Mouse (Mus musculus): ENCODE measurements around the gene Dld. TPM values are rescaled to one million over a fixed set of nuclear protein-coding genes. Genes with fewer than 3 reads are reported as not detected.

The Dld gene
- total and polyA plus RNA-seq, 3 experiments: 61.2 to 109 (median 79.8) TPM

- H3K79me2 ChIP-seq (replicated peaks; ENCODE audit: control insufficient read depth, extremely low read depth, insufficient read depth, poor library complexity, severe bottlenecking): no peaks in the 10 kb centered on the region
- H3K36me3 ChIP-seq (replicated peaks in 1 of 2; ENCODE audit: control insufficient read depth in 1 of 2, insufficient read depth in 1 of 2, low read length in 1 of 2): no peaks in the 10 kb centered on the region
- no peak overlapping the region for H3K27ac ChIP-seq (ENCODE audit: insufficient read depth, low read depth)
- H3K9me3 ChIP-seq (replicated peaks; ENCODE audit: low read length): no peaks in the 10 kb centered on the region
- H3K9ac ChIP-seq (ENCODE audit: insufficient read depth, low read depth): no peak overlapping the region
- dilution Hi-C loops (cut with MboI; ENCODE audit: extremely low pct_ligation_motif_present, extremely low pct_unique_long_range_greater_than_20kb, low sequenced_read_pairs): no loop called here
- no peak for DNase-seq (ENCODE audit: extremely low read depth)
- H3K4me2 ChIP-seq (ENCODE audit: insufficient read depth, low read depth, poor library complexity, severe bottlenecking): no peak overlapping the region
- in situ Hi-C loops (cut with MboI; ENCODE audit: low pct_ligation_motif_present, low pct_unique_long_range_greater_than_20kb, low sequenced_read_pairs): no loop called here
- H3K4me3 ChIP-seq (replicated peaks in 1 of 3; ENCODE audit: low read depth in 2 of 3, low read length in 2 of 3, poor library complexity in 1 of 3): no peak overlapping the region
- H3K4me1 ChIP-seq (ENCODE audit: control insufficient read depth in 1 of 2, insufficient read depth in 2 of 2): peaks cover 7 to 13% of the 10 kb centered on the region in 2 experiments
- H3K27me3 ChIP-seq (replicated peaks): no peaks in the 10 kb centered on the region
- TF ChIP-seq MAX (IDR thresholded peaks at IDR 0.05; ENCODE audit: low read length) (no peak), SMC3 (IDR thresholded peaks at IDR 0.05; ENCODE audit: low read depth, low read length) (peak; percentile 8; the same call in 1 of the 2 replicates), RAD21 (IDR thresholded peaks at IDR 0.05; ENCODE audit: low read depth, low read length) (peak; percentile 35), CTCF (conservative IDR thresholded peaks at IDR 0.05 in 1 of 2, IDR thresholded peaks at IDR 0.05 in 1 of 2; ENCODE audit: low read depth in 2 of 2, low read length in 2 of 2) (peak in 1 of 2 experiments; percentile 31; a peak in 2 of 4 replicates), RCOR1 (conservative IDR thresholded peaks at IDR 0.05; ENCODE audit: low read depth, low read length) (no peak), MYC (IDR thresholded peaks at IDR 0.05; ENCODE audit: low read depth, low read length) (no peak)
These were observed 36.0 kb upstream of the Dld start for GRCm38 (mm10) chr12:31387303-31387702.

- H3K4me3 ChIP-seq (replicated peaks in 1 of 3; ENCODE audit: low read depth in 2 of 3, low read length in 2 of 3, poor library complexity in 1 of 3): no peak overlapping the region
- H3K27me3 ChIP-seq (replicated peaks): no peaks in the 10 kb centered on the region
- no peaks in the 10 kb centered on the region for H3K79me2 ChIP-seq (replicated peaks; ENCODE audit: control insufficient read depth, extremely low read depth, insufficient read depth, poor library complexity, severe bottlenecking)
- H3K27ac ChIP-seq (ENCODE audit: insufficient read depth, low read depth): no peak overlapping the region
- in situ Hi-C loops (cut with MboI; ENCODE audit: low pct_ligation_motif_present, low pct_unique_long_range_greater_than_20kb, low sequenced_read_pairs) (no loop called here), dilution Hi-C loops (cut with MboI; ENCODE audit: extremely low pct_ligation_motif_present, extremely low pct_unique_long_range_greater_than_20kb, low sequenced_read_pairs) (no loop called here)
- no peaks in the 10 kb centered on the region for H3K9me3 ChIP-seq (replicated peaks; ENCODE audit: low read length)
- H3K9ac ChIP-seq (ENCODE audit: insufficient read depth, low read depth): no peak overlapping the region
- TF ChIP-seq ETS1 (conservative IDR thresholded peaks at IDR 0.05; ENCODE audit: low read depth, low read length): no peak
- no peak for TF ChIP-seq POLR2A (IDR thresholded peaks at IDR 0.05; ENCODE audit: low read depth, low read length)
- TF ChIP-seq UBTF (IDR thresholded peaks at IDR 0.05; ENCODE audit: low read depth, low read length): no peak
- TF ChIP-seq CHD2 (IDR thresholded peaks at IDR 0.05; ENCODE audit: low read length): no peak
- no peaks in the 10 kb centered on the region for H3K4me1 ChIP-seq (ENCODE audit: control insufficient read depth in 1 of 2, insufficient read depth in 2 of 2)
- no peaks in the 10 kb centered on the region for H3K36me3 ChIP-seq (replicated peaks in 1 of 2; ENCODE audit: control insufficient read depth in 1 of 2, insufficient read depth in 1 of 2, low read length in 1 of 2)
- H3K4me2 ChIP-seq (ENCODE audit: insufficient read depth, low read depth, poor library complexity, severe bottlenecking): no peak overlapping the region
- no peak for DNase-seq (ENCODE audit: extremely low read depth)
These were observed 31.2 kb upstream of the Dld start for GRCm38 (mm10) chr12:31382451-31382850.

GRCm38 (mm10) chr12:31380878-31381277 is 29.6 kb upstream of the Dld start:
- dilution Hi-C loops (cut with MboI; ENCODE audit: extremely low pct_ligation_motif_present, extremely low pct_unique_long_range_greater_than_20kb, low sequenced_read_pairs): no loop called here
- Histone ChIP-seq H3K9me3 (replicated peaks; ENCODE audit: low read length) (no peaks in the 10 kb centered on the region), H3K4me1 (ENCODE audit: control insufficient read depth in 1 of 2, insufficient read depth in 2 of 2) (no peaks in the 10 kb centered on the region), H3K27ac (ENCODE audit: insufficient read depth, low read depth) (no peak overlapping the region), H3K4me2 (ENCODE audit: insufficient read depth, low read depth, poor library complexity, severe bottlenecking) (no peak overlapping the region), H3K27me3 (replicated peaks) (no peaks in the 10 kb centered on the region), H3K9ac (ENCODE audit: insufficient read depth, low read depth) (no peak overlapping the region), H3K79me2 (replicated peaks; ENCODE audit: control insufficient read depth, extremely low read depth, insufficient read depth, poor library complexity, severe bottlenecking) (no peaks in the 10 kb centered on the region), H3K36me3 (replicated peaks in 1 of 2; ENCODE audit: control insufficient read depth in 1 of 2, insufficient read depth in 1 of 2, low read length in 1 of 2) (no peaks in the 10 kb centered on the region), H3K4me3 (replicated peaks in 1 of 3; ENCODE audit: low read depth in 2 of 3, low read length in 2 of 3, poor library complexity in 1 of 3) (no peak overlapping the region)
- TF ChIP-seq PAX5 (IDR thresholded peaks at IDR 0.05; ENCODE audit: low read length): no peak
- no peak for TF ChIP-seq ELF1 (IDR thresholded peaks at IDR 0.05; ENCODE audit: low read depth, low read length)
- TF ChIP-seq HCFC1 (IDR thresholded peaks at IDR 0.05; ENCODE audit: low read depth, low read length): no peak
- TF ChIP-seq ZMIZ1 (IDR thresholded peaks at IDR 0.05; ENCODE audit: low read depth, low read length): no peak
- no peak for TF ChIP-seq SMC3 (IDR thresholded peaks at IDR 0.05; ENCODE audit: low read depth, low read length)
- no peak for TF ChIP-seq ZKSCAN1 (IDR thresholded peaks at IDR 0.05; ENCODE audit: borderline replicate concordance, low read depth, low read length)
- no peak for TF ChIP-seq BHLHE40 (IDR thresholded peaks at IDR 0.05; ENCODE audit: low read depth, low read length)
- no peak for TF ChIP-seq MAFK (IDR thresholded peaks at IDR 0.05; ENCODE audit: insufficient replicate concordance, low read length)
- TF ChIP-seq ZNF384 (IDR thresholded peaks at IDR 0.05; ENCODE audit: low read depth, low read length): no peak
- no peak for TF ChIP-seq POLR2AphosphoS2 (IDR thresholded peaks at IDR 0.05; ENCODE audit: low read depth, low read length)
- no peak for TF ChIP-seq MXI1 (IDR thresholded peaks at IDR 0.05; ENCODE audit: low read depth, low read length)
- no peak for TF ChIP-seq JUN (IDR thresholded peaks at IDR 0.05; ENCODE audit: insufficient read depth, low read depth, low read length)
- TF ChIP-seq RAD21 (IDR thresholded peaks at IDR 0.05; ENCODE audit: low read depth, low read length): no peak
- no peak for TF ChIP-seq CTCF (conservative IDR thresholded peaks at IDR 0.05 in 1 of 2, IDR thresholded peaks at IDR 0.05 in 1 of 2; ENCODE audit: low read depth in 2 of 2, low read length in 2 of 2)
- in situ Hi-C loops (cut with MboI; ENCODE audit: low pct_ligation_motif_present, low pct_unique_long_range_greater_than_20kb, low sequenced_read_pairs): no loop called here
- no peak for DNase-seq (ENCODE audit: extremely low read depth)

Measured in CH12.LX (cell line).